Mouse (Mus musculus): ENCODE results near the gene Kmt2e. TPM values are rescaled to one million over a fixed set of nuclear protein-coding genes. Genes with fewer than 3 reads are reported as not detected.
"Not testable (repeated sequence)": the region's sequence is repeated elsewhere in the genome, so short reads cannot be mapped to it uniquely, and the experiment has no call there.

Gene Kmt2e
- polyA plus RNA-seq, 1 experiment: 18.0 TPM

DNA sequence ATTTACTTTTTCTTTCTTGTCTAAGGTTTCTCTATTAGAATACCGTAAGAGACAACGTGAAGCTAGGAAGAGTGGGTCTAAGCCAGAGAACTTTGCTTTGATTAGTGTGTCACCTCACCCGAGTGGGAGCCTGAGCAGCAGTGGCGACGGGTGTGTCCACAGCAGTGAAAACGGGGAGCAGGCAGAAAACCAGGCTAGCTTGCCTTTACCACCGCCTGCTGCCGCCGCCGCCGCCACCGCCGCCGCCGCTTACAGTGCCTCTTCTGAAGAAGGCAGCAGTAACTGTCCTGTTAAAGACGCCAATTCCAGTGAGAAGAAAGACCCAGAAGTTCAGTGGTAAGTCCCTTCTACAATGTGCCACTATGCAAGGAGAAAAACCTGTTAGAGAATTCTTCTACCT lies 65.0 kb downstream of the Kmt2e start:
- no peak for DNase-seq (ENCODE audit: low spot score)

DNA sequence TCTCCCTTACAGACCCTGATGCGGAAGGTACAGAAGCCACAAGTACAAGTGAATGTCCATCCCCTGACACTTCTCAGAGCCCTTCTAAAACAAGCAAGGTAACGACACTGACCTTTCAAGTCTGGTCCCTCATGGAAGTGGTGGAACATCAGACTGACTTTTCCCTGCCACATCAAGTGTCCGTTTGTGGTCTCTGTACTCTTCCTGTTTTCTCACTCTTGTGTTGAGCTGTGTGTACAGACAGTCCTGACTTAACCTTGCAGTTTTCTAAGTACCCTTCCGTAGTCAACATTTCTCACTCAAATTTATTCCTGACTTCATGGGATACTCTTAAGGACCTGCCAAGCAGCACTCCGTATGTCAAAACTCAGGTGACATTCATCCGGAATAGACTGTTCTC lies 66.5 kb downstream of the Kmt2e start:
- DNase-seq (ENCODE audit: low spot score): no peak

DNA sequence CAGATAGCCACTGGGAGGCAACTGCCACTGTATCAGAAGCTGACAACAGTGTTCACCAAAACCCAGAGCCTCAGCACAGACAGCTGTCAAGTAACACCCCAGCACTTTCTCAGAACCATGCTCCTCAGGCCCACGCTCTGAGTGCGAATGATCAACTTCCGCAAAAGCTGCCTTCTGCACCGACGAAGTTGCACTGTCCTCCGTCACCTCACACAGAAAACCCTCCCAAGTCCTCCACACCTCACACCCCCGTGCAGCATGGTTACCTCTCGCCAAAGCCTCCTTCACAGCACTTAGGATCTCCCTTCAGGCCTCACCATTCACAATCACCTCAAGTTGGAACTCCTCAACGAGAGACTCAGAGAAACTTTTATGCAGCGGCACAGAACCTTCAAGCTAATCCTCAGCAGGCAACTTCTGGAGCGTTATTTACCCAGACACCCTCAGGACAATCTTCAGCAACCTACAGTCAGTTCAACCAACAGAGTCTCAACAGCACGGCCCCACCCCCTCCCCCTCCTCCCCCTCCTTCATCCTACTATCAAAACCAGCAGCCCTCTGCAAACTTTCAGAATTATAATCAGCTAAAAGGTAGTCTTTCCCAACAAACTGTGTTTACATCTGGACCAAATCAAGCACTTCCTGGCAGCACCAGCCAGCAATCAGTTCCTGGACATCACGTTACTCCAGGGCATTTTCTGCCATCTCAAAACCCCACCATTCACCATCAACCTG lies 67.5 kb downstream of the Kmt2e start:
- DNase-seq (ENCODE audit: low spot score): no peak

DNA sequence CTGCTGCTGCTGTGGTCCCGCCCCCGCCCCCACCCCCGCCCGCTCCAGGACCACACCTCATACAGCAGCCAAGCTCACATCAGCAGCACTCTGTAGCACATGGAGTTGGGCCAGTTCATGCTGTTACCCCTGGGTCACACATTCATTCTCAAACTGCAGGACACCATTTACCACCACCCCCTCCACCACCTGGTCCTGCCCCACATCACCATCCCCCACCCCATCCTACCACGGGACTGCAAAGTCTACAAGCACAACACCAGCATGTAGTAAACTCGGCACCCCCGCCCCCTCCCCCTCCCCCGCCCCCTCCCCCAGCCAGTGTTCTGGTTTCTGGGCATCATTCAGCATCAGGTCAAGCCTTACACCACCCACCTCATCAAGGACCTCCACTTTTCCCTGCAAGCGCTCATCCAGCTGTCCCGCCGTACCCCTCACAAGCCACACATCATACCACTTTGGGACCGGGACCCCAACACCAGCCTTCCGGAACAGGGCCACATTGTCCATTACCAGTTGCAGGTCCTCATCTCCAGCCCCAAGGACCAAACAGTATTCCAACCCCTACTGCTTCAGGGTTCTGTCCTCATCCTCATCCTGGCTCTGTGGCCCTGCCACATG lies 68.2 kb downstream of the Kmt2e start:
- DNase-seq (ENCODE audit: low spot score): no peak

DNA sequence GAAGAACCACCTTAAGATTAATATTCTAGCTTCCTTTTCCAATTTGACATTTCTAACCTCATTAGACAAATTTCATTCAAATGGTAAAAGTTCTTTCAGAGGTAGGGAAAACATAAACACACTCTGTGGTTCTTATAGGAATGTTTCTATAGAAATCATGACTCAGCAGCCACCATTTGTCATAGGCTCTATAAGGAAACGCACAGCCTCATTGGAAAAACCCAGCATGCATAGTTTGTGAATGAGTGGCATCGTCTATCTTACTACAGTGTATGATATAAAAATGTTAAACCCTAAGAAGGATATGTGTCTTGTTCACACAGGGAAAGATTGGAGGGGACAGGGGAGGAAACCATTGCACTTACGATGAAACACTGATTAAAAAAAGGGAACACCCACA lies 71.3 kb downstream of the Kmt2e start:
- no peak for DNase-seq (ENCODE audit: low spot score)

DNA sequence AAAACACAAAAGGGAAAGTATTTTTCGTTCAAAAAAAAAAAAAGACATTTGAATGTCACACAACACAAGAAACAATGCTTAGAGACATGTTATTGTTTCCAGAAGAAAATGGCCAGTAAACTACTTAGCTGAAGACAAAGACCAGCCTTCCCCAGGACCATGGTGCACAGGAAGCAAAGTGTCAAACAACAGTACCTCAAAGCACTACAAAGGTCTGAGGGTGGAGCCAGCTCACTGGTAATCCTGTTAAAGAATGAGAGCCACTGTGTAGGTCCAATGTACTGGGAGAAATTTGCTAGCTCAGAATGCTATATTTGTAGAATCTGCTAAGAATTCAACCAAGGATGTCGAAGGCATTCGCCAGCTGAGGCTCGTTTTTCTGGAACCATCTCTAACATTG lies 73.0 kb downstream of the Kmt2e start:
- DNase-seq (ENCODE audit: low spot score): no peak

DNA sequence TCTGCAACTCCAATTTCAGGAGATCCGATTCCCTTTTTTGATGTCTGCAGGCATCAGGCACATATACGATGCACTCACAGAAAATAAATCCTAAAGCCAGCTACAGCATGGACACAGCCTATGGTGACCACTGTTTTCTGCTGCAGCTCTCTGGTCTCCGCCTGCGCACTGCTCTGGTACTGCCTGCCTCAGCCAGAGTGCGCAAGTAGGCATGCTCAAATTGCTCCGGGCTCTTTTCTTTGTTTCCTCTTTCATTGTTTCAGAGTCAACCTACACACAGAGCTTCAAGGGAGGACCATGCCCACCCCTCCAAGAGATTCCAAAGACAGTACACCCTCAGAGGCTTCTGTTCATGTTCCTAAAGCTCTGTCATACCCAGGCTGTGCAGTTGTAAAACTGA lies 74.4 kb downstream of the Kmt2e start:
- DNase-seq (ENCODE audit: low spot score): no peak

DNA sequence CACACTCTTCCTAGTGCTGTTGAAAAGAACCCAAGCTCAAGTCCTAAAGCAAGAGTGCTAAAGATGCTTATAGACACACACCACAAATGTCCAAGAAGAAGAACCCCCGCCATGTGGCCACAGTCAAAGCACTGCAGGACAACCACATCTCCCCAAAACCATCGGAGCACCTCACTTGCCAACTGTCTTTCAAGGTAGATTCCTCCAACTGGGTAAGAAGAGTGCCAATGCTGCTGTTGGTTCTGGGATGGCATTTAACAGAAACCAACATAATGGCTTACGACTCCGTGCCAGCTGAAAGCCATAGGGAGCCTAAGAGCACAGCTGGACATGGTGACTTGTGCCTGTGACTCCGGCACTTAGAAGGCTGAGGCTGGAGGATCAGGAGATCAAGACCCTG lies 77.2 kb downstream of the Kmt2e start:
- no peak for DNase-seq (ENCODE audit: low spot score)

DNA sequence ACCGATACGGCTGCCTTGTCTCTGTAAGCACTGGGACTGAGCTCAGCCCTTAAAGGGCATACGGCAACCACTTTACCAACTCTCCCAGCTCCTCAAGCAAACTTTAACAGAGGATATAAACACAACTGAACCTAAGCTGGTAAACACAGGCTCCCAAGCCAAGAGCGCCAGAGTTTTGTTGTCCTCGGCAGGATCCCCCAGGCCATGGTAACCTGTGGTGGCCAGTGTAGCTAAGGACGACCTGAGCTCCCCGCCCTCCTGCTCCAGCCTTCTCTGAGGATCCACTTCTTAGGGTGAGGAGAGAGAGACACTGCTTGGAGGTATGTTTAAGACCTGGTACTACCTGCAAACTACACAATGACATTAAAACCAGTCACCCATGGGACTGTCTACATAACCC lies 78.3 kb downstream of the Kmt2e start:
- no peak for DNase-seq (ENCODE audit: low spot score)

DNA sequence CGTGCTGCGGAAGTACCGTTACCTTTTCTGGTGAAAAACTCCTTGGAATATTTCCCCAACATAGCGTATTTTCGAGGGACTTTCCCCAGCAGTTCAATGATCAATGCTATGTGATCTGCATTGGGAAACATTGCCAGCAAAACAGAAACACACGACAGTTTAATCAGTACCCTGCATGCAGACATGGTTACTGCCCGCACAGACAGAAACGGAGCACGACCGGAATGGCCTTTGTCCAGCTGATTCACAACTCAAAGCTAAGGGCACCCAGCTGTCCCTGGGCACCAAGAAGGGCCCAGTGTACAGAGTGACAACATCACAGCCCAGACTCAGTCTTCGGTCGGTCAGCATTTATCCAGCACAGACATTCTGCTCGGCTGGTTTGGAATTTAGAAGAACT lies 79.2 kb downstream of the Kmt2e start:
- DNase-seq (ENCODE audit: low spot score): no peak

DNA sequence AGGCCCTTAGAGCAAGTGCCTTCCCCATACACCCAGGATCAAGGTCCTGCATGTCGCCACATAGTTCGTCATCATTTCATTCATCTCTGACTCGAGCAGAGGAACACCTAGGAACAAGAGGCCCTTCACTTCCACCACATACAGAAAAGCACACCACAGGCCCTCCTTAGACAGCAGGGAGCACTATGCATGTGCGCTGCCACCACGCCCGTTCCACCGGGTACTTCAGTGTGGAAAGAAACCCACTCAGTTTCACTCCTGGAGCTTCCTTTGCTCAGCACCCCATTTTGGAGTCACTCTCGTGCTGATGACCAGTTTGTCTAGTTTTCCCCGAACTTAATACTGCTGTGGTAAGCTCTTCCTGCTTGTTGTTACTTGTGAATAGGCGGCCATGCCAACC lies 80.8 kb downstream of the Kmt2e start:
- DNase-seq (ENCODE audit: low spot score): no peak

DNA sequence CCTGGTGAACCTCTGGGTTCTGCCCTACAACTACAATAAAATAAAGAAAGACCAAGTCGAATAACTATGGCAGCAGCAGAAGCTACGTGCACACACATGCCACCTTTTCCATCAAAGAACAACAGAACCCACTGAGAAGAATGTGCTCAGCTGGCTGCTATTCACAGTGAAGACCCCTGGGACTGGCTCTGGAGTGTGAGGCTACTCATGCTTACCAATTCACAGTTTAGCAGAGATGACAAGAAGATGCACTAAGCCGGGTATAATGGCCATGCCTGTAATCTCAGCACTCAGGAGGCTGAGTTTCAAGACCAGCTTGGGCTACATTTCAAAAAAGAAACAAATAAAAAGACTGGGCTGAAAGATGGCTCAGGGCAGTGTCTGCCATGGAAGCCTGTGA lies 82.7 kb downstream of the Kmt2e start:
- DNase-seq (ENCODE audit: low spot score): no peak

DNA sequence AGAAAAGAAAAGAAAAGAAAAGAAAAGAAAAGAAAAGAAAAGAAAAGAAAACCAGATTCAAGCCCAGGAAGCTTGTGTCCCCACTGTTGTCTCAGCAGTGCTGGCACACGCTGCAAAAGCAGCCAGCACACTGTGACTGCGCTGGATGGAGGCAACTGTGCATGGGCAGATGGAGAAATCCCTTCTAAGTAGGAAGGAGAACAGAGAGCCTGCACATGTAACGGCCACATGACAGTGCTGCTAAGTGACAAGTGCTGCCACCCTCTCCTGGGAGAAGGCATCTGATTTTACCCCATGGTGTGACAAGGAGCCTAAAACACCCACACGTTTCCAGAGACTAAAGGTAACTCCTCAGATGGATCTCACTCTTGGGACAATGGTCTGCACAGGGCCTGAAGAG lies 83.6 kb downstream of the Kmt2e start:
- DNase-seq (ENCODE audit: low spot score): no peak

DNA sequence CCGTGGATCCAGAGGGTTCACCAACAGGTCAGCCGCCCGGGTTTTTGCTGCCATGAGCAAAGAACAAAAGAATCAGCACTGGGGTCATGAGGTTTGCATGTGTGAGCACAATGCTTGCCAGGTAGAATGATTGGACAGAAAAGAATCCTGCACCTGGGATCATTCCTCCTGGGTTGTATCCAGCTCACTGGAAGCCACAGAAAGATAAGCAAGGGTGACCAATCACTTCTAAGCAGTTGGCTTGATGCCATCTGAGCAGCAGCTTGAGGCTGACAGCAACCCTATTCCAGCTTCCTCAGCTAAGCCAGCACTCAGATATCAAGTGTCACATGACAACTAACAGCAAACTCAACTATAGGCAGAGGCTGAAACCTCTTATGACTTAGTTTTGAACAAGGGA lies 84.4 kb downstream of the Kmt2e start:
- no peak for DNase-seq (ENCODE audit: low spot score)

DNA sequence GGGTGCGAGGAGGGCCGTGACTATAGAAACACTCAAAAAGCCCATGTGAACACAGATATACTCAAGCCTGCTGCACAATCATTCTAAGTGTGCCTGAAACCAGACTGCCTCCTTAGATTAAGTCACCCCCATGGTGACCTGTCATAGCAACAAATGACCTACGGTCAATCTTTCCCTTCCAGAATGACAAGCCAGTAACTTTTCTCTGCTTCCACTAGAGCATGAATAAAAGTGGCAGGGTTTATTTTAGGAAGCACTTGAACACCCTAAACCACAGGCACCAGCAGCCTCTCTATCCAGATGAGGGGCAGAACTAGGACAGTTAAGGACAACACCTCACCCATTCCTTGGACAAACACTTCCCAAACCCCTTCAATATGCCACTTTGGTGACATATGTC lies 85.4 kb downstream of the Kmt2e start:
- DNase-seq (ENCODE audit: low spot score): no peak

DNA sequence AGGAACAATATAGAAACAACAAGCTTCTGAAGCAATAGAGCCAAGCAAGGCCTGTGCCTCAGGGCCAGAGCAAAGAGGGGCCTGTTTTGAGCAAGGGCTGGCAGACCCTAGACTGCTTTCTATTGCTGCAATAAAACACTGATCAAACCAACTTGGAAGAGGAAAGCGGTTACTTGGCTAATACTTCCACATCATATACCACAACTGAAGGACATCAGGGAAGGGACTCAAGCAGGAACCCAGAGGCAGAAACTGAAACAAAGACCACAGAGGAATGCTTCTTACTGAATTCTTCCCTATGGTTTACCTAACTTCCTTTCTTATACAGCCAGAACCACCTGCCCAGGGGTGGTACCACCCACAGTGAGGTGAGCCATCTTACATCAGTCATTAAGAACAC lies 87.4 kb downstream of the Kmt2e start:
- no peak for DNase-seq (ENCODE audit: low spot score)

DNA sequence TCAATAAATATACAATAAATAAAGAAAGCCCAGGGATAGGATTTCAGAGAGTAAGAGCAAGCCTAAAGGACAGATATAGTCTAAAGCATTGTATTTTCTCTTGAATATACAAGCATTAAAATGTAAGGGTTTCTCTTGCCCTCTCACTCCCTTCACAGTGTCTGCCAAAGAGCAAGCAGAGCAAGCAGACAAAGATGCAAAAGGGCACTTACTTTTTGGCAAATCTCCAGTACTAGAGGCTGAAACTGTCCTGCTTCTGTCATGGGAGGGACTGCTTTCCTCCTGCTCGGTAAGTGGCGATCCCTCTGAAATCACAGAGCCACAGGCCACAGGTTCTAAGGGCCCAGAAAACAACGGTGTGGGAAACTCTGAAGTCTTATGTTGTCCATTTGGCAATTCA lies 89.7 kb downstream of the Kmt2e start:
- no peak for DNase-seq (ENCODE audit: low spot score)

DNA sequence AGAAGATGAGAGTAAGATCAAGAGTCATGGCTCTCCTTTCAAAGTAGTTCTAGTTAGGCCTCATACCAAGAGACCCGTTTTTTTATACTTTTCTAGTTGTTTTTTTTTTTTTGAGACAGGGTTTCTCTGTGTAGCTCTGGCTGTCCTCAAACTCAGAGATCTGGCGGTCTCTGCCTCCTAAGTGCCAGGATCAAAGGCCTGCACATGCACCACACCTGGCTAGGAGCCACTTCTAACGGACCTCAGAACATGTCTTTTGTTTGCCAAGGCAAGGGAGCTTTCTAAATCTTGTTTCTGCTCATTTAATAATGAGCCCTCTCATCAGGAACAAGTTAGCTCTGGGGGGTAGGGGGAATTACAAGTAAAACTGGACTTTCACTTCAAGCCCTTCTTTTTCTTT lies 90.4 kb downstream of the Kmt2e start:
- no peak for DNase-seq (ENCODE audit: low spot score)

DNA sequence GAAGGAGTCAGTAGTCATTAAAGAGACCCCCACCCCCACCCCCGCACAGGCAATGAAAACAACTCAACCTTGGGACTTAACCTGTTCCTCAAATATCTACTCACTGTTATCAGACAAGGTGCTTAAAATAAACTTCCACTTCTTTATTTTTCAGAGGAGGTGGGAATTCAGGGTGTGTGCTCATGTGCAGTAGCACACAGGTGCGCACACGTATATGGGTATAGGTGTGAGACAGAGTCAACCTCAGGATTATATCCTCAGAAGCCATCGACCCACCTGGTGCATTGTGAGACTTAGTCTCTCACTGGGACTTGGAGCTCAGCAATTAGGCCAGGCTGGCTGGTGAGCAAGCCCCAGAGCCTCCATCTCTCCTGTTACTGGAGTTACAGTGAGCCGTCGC lies 96.9 kb downstream of the Kmt2e start:
- DNase-seq (ENCODE audit: low spot score): no peak

DNA sequence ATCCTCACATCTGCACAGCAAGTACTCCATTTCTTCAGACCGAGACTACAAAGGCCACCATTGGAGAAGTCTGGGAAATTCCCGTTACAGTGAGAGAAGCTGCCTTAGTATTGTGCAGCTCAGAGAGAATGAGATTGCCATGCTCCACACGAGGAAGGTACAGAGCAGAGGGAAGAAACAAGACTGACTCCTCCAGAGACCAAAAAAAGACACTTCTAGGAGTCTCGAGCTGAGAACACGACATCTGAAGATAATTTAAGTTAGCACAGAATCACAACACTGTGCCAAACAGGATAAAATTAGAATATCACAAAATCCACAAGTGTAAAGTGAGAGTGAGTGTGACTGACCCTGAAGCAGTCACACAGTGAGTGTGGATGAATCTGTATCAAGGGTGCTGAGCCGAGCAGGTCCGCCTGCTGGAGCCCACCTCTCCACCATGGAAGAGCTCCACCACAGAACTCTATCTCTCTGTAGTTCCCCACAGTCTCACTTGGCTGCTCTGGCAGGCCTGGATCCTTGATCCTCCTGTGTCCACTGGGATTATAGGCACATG lies 97.4 kb downstream of the Kmt2e start:
- DNase-seq (ENCODE audit: low spot score): no peak

DNA sequence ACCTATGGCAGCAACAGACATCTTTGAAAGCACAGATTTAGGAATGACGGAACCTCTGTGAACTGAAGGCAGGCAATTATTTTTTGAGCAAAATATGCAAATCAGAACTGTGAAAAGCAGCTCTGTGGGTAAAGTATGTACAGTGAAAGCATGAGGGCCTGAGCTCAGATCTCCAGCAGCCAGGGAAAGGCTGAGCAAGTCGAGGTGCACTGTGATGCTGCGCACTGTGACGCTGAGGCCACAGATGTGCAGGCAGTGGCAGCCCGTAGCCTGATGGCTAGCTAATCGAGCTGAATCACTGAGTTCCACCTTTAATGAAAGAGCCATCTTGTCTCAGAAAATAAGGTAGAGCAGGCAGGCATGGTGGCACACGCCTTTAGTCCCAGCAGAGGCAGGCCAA lies 101.5 kb downstream of the Kmt2e start:
- no peak for DNase-seq (ENCODE audit: low spot score)

DNA sequence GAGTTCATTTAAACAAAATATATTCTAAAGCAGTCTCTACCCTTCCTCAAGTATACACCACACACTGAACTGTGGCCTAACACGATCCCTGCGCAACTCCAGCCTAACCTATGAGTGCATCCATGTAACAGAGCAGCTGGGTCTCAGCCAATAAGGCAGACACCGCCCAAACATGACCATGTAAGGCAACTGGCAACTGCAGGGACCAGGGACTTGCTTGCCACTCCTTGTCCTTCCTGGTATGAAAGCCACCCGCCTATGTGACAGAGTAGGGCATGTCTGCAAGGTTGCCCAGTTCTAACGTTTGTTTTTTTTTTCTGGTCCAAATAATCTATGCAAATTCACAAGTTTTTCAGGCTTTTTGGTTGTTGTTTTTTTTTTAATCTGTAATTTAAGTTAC lies 117.4 kb downstream of the Kmt2e start:
- DNase-seq (ENCODE audit: low spot score): no peak

DNA sequence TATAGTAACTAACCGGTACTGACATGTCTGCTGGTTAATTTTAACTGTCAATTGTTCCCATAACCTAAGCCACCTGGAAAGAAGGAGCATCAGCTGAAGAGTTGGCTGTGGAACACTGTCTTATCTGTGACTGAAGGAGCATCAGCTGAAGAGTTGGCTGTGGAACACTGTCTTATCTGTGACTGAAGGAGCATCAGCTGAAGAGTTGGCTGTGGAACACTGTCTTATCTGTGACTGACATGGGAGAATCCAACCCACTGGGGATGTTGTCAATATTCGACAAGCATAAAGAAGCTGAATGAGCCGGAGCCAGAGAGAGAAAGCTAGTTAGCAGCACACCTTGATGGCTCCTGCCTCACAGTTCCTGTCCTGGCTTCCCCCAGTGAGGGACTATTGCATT lies 119.1 kb downstream of the Kmt2e start:
- DNase-seq (ENCODE audit: low spot score): not testable (repeated sequence)

Measured in urinary bladder, adult 2 months (tissue).